Mouse (Mus musculus) frontal cortex, adult 2 months (tissue): Measurements from ENCODE around the gene Nr5a1. TPM values are rescaled to one million over a fixed set of nuclear protein-coding genes. Genes with fewer than 3 reads are reported as not detected.

Experiments
- DNase-seq, 2 experiments: peaks; one replicate each; pipeline ENCODE4 v3.0.0; 2022; ENCODE audit warnings: low spot score in 1 of 2; ENCODE audit errors: extremely low spot score in 1 of 2
- polyA plus RNA-seq: library from polyadenylated mRNA; depleted of rRNA; stranded (reverse); fragments of >200 nt; gene quantifications from 2 replicates; pipeline ENCODE4 v1.2.3, GENCODE M21; 2012; rRNA removed

Gene Nr5a1
- polyA plus RNA-seq, 1 experiment = 0.06 TPM

DNA sequence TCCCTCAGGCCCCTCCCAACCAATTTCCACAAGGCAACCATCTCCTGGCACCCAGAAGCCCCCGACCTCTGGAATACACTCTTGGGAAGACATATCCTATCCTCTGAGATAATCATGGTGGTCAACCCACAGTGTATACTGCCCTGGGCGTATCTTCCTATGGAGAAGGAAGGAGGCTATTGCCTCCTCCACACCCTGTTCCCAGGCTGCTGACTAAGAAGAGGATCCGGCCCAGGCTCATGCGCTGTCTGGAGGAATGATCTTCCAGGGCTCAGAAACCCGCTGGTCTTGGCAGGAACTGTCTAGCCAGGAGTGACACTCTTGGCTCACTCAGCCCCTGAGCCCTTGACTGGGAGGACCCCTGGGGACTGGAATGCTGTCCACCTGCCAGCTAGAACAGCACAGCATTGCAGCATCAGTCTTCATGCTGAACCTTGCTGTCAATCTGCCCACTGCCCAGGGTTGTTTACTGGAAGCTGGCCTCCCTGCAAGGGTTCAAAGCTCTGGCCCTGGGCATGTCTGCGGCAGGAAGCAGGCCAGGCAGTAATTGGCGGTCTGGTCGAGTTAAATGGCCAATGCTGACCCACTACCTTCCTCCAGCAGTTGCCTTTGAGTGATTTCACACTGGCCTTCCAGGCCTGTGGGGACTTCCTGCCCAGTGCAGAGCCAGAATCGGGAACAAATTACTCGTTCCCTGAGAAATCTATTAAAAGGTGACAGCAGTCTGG, 61.6 kb downstream of the Nr5a1 start:
- DNase-seq = peak in 1 of 2 experiments; percentile 24

DNA sequence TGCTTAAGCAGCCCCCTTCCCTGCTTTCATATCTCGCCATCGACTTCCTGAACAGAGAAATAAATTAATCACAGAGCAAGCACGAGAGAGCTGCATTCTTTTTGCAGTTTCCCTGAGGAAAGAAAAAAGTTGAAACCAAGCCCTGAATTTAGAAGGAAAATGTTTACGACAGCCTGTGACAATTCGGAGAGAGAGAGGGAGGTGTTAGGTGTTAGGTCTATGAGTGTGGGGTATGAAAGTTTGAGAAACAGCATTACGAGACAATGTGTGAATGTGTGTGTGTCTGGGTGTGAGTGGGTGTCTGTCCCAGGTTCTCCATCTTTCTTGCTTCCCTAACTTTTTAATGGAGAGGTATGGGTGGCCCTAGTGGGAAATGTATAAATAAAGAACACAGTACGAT, 62.2 kb downstream of the Nr5a1 start:
- peak in 1 of 2 experiments; percentile 27 for DNase-seq

DNA sequence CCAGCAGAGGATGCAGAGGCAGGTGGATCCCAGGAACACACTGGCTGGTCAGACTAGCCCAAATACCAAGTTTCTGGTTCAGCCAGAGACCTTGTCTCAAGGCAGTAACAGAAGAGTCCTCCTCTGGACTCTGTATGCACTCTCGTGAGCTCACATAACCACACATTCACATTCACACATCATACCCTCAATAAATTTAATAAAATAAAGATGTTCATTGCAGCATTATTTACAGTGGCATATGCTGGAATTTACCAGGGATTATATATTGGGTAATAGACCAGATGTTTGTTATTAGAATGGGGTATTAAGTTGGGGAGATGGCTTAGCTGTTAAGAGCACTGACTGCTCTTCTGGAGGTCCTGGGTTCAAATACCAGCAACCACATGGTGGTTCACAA, 64.0 kb downstream of the Nr5a1 start:
- no peak for DNase-seq

DNA sequence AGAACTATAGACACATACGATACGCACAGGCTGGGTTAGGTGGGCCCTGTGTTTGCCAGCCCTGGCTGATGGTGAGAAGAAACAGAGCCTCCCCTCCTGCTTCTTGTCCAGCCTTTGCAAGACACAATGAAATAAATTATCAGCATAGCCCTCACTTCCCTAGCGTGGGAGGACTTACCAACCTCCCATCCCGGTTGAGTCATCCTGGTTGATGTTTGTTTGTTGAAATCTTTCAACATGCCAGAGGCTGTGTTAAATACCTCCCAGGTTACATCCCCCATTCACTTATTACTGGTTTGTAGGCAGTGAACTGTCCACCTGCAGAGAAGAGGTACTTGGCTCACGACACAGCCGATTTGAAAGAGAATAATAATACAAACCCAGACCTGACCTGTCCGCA, 66.7 kb downstream of the Nr5a1 start:
- DNase-seq = no peak

DNA sequence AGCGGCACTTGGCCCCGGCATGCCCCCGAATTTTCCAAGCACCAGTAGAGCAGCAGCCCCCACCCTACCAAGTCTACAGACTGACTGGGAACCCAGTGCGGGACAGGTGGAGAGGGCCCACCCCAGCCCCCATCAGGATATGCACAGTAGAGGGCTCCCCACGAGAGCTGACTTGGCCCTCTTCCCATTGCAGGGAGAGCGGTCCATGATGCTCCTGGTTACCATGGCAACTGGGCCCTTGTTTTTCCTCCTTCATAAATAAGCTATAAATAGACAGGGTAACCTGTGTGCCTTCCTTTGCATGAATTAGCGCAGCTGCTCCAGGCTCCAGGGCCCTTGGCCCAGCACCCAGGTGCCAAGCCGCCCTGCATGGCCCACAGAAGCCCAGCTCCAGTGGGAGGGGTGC, 67.1 kb downstream of the Nr5a1 start:
- DNase-seq = peak in 1 of 2 experiments; percentile 66

DNA sequence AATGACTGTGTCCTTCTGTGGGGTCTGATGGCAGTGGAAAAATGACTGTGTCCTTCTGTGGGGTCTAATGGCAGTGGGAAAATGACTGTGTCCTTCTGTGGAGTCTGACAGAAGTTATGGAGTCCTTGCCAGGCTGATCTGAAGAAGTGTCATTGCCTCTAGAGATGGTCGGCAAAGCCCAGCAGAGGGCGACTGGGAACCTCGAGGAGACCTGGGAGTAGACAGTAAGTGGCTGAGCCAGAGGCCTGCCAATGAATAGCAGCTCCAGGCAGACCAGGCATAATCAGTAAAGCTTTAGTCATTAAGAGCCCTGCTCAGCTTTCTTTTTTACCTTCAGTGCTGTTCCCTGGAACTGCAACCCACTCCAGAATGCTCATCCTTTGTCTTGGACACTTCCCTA, 68.4 kb downstream of the Nr5a1 start:
- peak in 1 of 2 experiments; percentile 82 for DNase-seq

DNA sequence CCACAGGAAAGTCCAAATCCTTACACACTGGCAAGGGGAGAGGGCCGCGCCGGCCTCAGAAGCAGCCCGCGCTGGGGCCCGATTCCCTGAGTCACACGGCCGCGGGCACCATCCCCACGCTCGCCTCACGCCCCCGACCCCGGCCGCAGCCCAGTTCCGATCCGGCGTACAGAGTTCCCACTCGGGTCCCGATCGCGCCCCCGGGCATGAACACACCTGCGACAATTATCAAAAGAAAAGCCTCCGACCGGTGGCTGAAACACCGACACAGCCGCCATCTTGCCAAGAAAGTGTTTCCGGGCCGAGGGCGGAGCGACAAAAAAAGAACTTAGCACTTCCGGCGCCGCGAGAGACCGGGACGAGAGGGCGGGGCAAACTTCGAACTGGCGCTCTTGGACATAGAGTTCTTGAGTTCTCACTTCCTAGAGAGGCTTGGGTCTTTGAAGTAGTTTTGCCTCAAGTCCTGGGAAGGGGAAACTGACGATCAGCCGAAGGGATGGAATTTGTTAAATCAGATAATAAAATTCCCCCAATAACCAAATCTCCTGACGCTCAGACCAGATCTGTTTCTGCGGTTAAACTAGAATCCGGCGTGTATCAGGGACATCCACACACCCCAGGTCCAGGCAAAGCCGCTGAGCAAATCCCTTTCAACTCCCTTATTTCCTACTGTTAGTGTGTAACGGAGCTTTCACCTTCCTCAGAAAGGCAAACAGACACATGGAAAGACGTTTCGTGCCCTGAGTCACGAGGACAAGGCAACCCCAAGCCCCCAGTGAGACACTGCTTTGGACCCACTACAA, 70.5 kb downstream of the Nr5a1 start, which contains the start of gene Psmb7:
Psmb7 (minus strand) TSS at position 463 of the 803 bp plus-strand sequence.
- DNase-seq = peak; percentile 76 to 91

Other genes with a start within 250 kb of the Nr5a1 start
- gene Nek6, start 202.9 kb downstream of the Nr5a1 start, polyA plus RNA-seq = 25.8 and 25.9 TPM in 2 replicates
- gene Psmb7, start 70.5 kb downstream of the Nr5a1 start, polyA plus RNA-seq = 227 and 234 TPM in 2 replicates
- gene Nr6a1, start 213.1 kb upstream of the Nr5a1 start, polyA plus RNA-seq = 5.0 and 5.8 TPM in 2 replicates
- 2.8 and 3.3 TPM in 2 replicates for gene Olfml2a, start 217.4 kb upstream of the Nr5a1 start, polyA plus RNA-seq